Mouse (Mus musculus) bone marrow, adult 2 months (tissue): ENCODE data around the gene Gm10447.

Experiments used
- CTCF ChIP-seq: fragments of 200-500 bp; IDR thresholded peaks from 2 replicates; pipeline ENCODE4 v1.5.1; 2011; ENCODE audit warnings: low read length, control low read depth; ENCODE audit not compliant: control insufficient read depth, insufficient read depth
- POLR2A ChIP-seq: fragments of 200-500 bp; IDR thresholded peaks from 2 replicates; pipeline ENCODE4 v1.6.1; 2011; ENCODE audit warnings: low read depth, mild to moderate bottlenecking, control low read depth, low read length, borderline replicate concordance; ENCODE audit not compliant: control insufficient read depth

- no peak for TF ChIP-seq CTCF
- TF ChIP-seq POLR2A, result no peak
Measured at GRCm38 (mm10) chr11:53430300-53430669, 26.6 kb downstream of the Gm10447 start.
